In genomic region chr17:15077536-15077935, GRCm38 (mm10) we compare ENCODE assay signal across 17 mouse cellular contexts. TPM values are rescaled to one million over a fixed set of nuclear protein-coding genes. Genes with fewer than 3 reads are reported as not detected.
DNase-seq lines count a peak whose midpoint lies in the region; ATAC-seq and TF ChIP-seq lines count a peak whose summit lies in the region.
"Had no signal": no experiment of that assay in that cellular context is flagged by ENCODE, and none has a peak within 500 bp of the region (broad histone marks: within the 10 kb centered on the region; RNA-seq: fewer than 3 reads in every experiment).

No protein-coding gene starts in this region.

- H3K27me3 ChIP-seq in forebrain, embryonic 10.5 days (ENCODE audit: poor library complexity, severe bottlenecking) = no peaks in the 10 kb centered on the region
- H3K27me3 ChIP-seq in forebrain, embryonic 12.5 days = peaks cover 6% of the 10 kb centered on the region; the same call in 1 of the 2 replicates
- H3K27me3 ChIP-seq in liver, embryonic 12.5 days (replicated peaks) = peaks cover 19% of the 10 kb centered on the region
- no peaks in the 10 kb centered on the region for H3K27me3 ChIP-seq in stomach, postnatal 0 days (ENCODE audit: control insufficient read depth, insufficient read depth, low read length)

- no peak for ATAC-seq in forebrain, embryonic 12.5 days (ENCODE audit: low FRiP score)
- peak; percentile 76 for ATAC-seq in liver, embryonic 12.5 days
- ATAC-seq in stomach, postnatal 0 days (ENCODE audit: low FRiP score, low TSS enrichment) = peak; percentile 38; the same call in 1 of the 2 replicates

- H3K4me1 ChIP-seq in forebrain, embryonic 10.5 days = peaks cover 41% of the 10 kb centered on the region
- peaks cover 4% of the 10 kb centered on the region for H3K4me1 ChIP-seq in forebrain, embryonic 12.5 days
- peaks cover 25% of the 10 kb centered on the region for H3K4me1 ChIP-seq in liver, embryonic 12.5 days
- no peaks in the 10 kb centered on the region for H3K4me1 ChIP-seq in stomach, postnatal 0 days (replicated peaks; ENCODE audit: control insufficient read depth, insufficient read depth)
- H3K4me1 ChIP-seq: hindbrain, embryonic 13.5 days; neural tube, embryonic 15.5 days had no signal

- 0 out of 2 replicates have a peak overlapping the region, but pooled peaks have one; percentile 12 for H3K27ac ChIP-seq in forebrain, embryonic 10.5 days
- H3K27ac ChIP-seq in forebrain, embryonic 12.5 days = no peak overlapping the region
- H3K27ac ChIP-seq in liver, embryonic 12.5 days = no peak overlapping the region
- H3K27ac ChIP-seq in stomach, postnatal 0 days (replicated peaks) = no peak overlapping the region
- H3K27ac ChIP-seq: hindbrain, embryonic 13.5 days; neural tube, embryonic 15.5 days had no signal

- no peaks in the 10 kb centered on the region; the same call in 1 of the 2 replicates for H3K36me3 ChIP-seq in forebrain, embryonic 10.5 days (replicated peaks)
- no peaks in the 10 kb centered on the region for H3K36me3 ChIP-seq in forebrain, embryonic 12.5 days (replicated peaks)
- H3K36me3 ChIP-seq in liver, embryonic 12.5 days = no peaks in the 10 kb centered on the region
- no peaks in the 10 kb centered on the region for H3K36me3 ChIP-seq in stomach, postnatal 0 days (ENCODE audit: control insufficient read depth, insufficient read depth, low read length)
- H3K36me3 ChIP-seq: hindbrain, embryonic 13.5 days; neural tube, embryonic 15.5 days had no signal

- TF ChIP-seq CTCF in stomach, postnatal 0 days (IDR thresholded peaks at IDR 0.05; ENCODE audit: low read depth) = no peak

- no peak overlapping the region for H3K9ac ChIP-seq in forebrain, embryonic 12.5 days
- no peak overlapping the region for H3K9ac ChIP-seq in liver, embryonic 12.5 days
- H3K9ac ChIP-seq in stomach, postnatal 0 days (ENCODE audit: low read length) = no peak overlapping the region
- H3K9ac ChIP-seq: hindbrain, embryonic 13.5 days; neural tube, embryonic 15.5 days had no signal

- TF ChIP-seq EP300 in stomach, postnatal 0 days (optimal IDR thresholded peaks at IDR 0.05) = no peak

- H3K4me2 ChIP-seq in forebrain, embryonic 12.5 days = no peak overlapping the region
- no peak overlapping the region for H3K4me2 ChIP-seq in liver, embryonic 12.5 days
- no peak overlapping the region for H3K4me2 ChIP-seq in stomach, postnatal 0 days (replicated peaks; ENCODE audit: low read depth)
- H3K4me2 ChIP-seq: hindbrain, embryonic 13.5 days; neural tube, embryonic 15.5 days had no signal

- H3K9me3 ChIP-seq in forebrain, embryonic 10.5 days = no peaks in the 10 kb centered on the region
- no peaks in the 10 kb centered on the region for H3K9me3 ChIP-seq in forebrain, embryonic 12.5 days
- H3K9me3 ChIP-seq in liver, embryonic 12.5 days (replicated peaks) = no peaks in the 10 kb centered on the region
- no peaks in the 10 kb centered on the region for H3K9me3 ChIP-seq in stomach, postnatal 0 days (ENCODE audit: control insufficient read depth, low read length)
- H3K9me3 ChIP-seq: hindbrain, embryonic 13.5 days; neural tube, embryonic 15.5 days had no signal

- intact Hi-C loops in heart, postnatal 36 days (cut with DNase I) = no loop called here

- 75% methylated on average over 2 of the region's 2 CpGs for WGBS in forebrain, embryonic 10.5 days
- 66% methylated on average over 2 of the region's 2 CpGs for WGBS in forebrain, embryonic 12.5 days
- 26% methylated on average over 2 of the region's 2 CpGs for WGBS in liver, embryonic 12.5 days (ENCODE audit: insufficient replicate concordance)
- 30% methylated on average over 2 of the region's 2 CpGs for WGBS in stomach, postnatal 0 days

- DNase-seq in forebrain, embryonic 10.5 days (ENCODE audit: extremely low spot score, low spot score) = no peak
- DNase-seq in ovary, adult 18-20 months (ENCODE audit: low spot score) = peak; percentile 53
- DNase-seq in ovary, postnatal 14 days (ENCODE audit: low spot score) = no peak
- peak; percentile 49 for DNase-seq in stomach, postnatal 0 days (ENCODE audit: low spot score)
- DNase-seq in heart, postnatal 36 days = no peak
- DNase-seq in right cerebral cortex, postnatal 4 days = no peak
- DNase-seq: cerebellum, adult 2 months; gastrocnemius, postnatal 10 days; kidney, postnatal 25 days; lung, postnatal 14 days; midbrain, embryonic 14.5 days had no signal

- H3K4me3 ChIP-seq in forebrain, embryonic 10.5 days = no peak overlapping the region
- H3K4me3 ChIP-seq in forebrain, embryonic 12.5 days (replicated peaks) = no peak overlapping the region
- no peak overlapping the region for H3K4me3 ChIP-seq in liver, embryonic 12.5 days
- no peak overlapping the region for H3K4me3 ChIP-seq in stomach, postnatal 0 days (ENCODE audit: low read depth, low read length)
- H3K4me3 ChIP-seq: erythroblast, embryonic 14.5 days; hindbrain, embryonic 13.5 days; neural tube, embryonic 15.5 days had no signal

RNA-seq across cellular contexts. Expression of gene Gm3448, which starts 36.2 kb away (rescaled TPM):
- polyA plus RNA-seq in forebrain, embryonic 10.5 days (2016; fragmentation: Nextera tagmentation; extraction: Ambion mirVana) = 4.8 and 6.6 TPM in 2 replicates
- 6.7 and 6.8 TPM in 2 replicates for polyA plus RNA-seq in forebrain, embryonic 12.5 days (2016; fragmentation: Nextera tagmentation; extraction: Ambion mirVana)
- polyA plus RNA-seq in liver, embryonic 12.5 days (2016; fragmentation: Nextera tagmentation; extraction: Ambion mirVana) = 4.1 and 5.0 TPM in 2 replicates
- polyA plus RNA-seq in stomach, postnatal 0 days (2015; fragmentation: Nextera tagmentation; extraction: Ambion mirVana) = 2.9 and 3.9 TPM in 2 replicates
- total RNA-seq in heart, postnatal 36 days (2021) = 1 to 10 TPM; 1.2 to 1.4 TPM

RNA-seq across cellular contexts. Expression of gene Tcte3, which starts 36.2 kb away (rescaled TPM):
- 0.86 and 1.0 TPM in 2 replicates for polyA plus RNA-seq in forebrain, embryonic 10.5 days (2016; fragmentation: Nextera tagmentation; extraction: Ambion mirVana)
- polyA plus RNA-seq in forebrain, embryonic 12.5 days (2016; fragmentation: Nextera tagmentation; extraction: Ambion mirVana) = 0.74 TPM in 1 of 2 replicates, not detected in the other
- 3.1 and 3.5 TPM in 2 replicates for polyA plus RNA-seq in liver, embryonic 12.5 days (2016; fragmentation: Nextera tagmentation; extraction: Ambion mirVana)
- polyA plus RNA-seq in stomach, postnatal 0 days (2015; fragmentation: Nextera tagmentation; extraction: Ambion mirVana) = 0.79 and 1.3 TPM in 2 replicates
- not detected for total RNA-seq in heart, postnatal 36 days (2021)
- polyA plus RNA-seq: cerebellum, adult 2 months; hindbrain, embryonic 13.5 days; neural tube, embryonic 15.5 days; spleen, adult 2 months had no signal

RNA-seq across cellular contexts. Expression of gene Ermard, which starts 36.5 kb away (rescaled TPM):
- polyA plus RNA-seq in forebrain, embryonic 10.5 days (2016; fragmentation: Nextera tagmentation; extraction: Ambion mirVana) = 98.4 and 101 TPM in 2 replicates
- polyA plus RNA-seq in forebrain, embryonic 12.5 days (2016; fragmentation: Nextera tagmentation; extraction: Ambion mirVana) = 91.1 and 106 TPM in 2 replicates
- 48.1 and 48.2 TPM in 2 replicates for polyA plus RNA-seq in liver, embryonic 12.5 days (2016; fragmentation: Nextera tagmentation; extraction: Ambion mirVana)
- 33.3 and 36.2 TPM in 2 replicates for polyA plus RNA-seq in stomach, postnatal 0 days (2015; fragmentation: Nextera tagmentation; extraction: Ambion mirVana)
- 10 to 100 TPM; 25.7 to 26.4 TPM for total RNA-seq in heart, postnatal 36 days (2021)

Comparison
In these comparisons a context has a peak if more than half of its experiments do, and no peak if none do; other contexts are left out.
1. DNase-seq: peak in ovary, adult 18-20 months (single experiment) and stomach, postnatal 0 days (single experiment); none in forebrain, embryonic 10.5 days (single experiment), ovary, postnatal 14 days (single experiment), heart, postnatal 36 days (0 of 2) and right cerebral cortex, postnatal 4 days (single experiment).